Mouse (Mus musculus): ENCODE results near the gene Zfp663.

DNA sequence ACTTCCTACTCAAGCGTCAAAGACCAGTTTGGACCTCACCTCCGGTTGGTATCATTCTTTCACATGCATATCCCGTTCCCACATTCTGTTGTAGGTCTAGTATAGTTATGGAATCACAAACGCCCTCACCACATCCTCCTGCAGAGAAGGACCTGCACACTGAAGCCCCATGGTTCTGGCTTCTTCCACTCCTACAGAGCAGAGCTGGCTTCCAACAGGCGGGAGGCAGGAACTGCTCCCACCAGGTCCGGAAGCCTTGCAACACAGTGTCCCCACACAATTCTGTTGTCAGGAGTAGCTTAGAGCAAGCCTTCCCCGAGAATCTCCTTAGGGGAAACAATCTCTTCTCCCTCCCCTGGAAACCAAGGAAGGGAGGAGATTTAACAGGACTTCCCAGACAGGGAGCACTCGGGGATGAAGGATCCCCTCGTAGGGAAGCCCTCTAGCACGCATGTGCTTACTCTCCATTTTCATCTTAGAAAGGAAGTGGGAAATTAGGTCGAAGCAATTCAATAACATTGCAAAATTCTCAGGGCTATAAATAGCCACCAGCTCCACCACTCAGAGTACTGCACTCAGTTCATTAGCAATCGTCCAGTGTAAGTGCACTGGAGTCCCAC, 47.9 kb downstream of the Zfp663 start:
- TF ChIP-seq CTCF (IDR thresholded peaks at IDR 0.05) (peak; percentile 37), EP300 (IDR thresholded peaks at IDR 0.05) (0 out of 2 replicates have a peak, but pooled peaks have one; percentile 53)

Data from lung, postnatal 0 days (tissue).